Mouse (Mus musculus): Measurements from ENCODE around the gene Klk4. TPM values are rescaled to one million over a fixed set of nuclear protein-coding genes. Genes with fewer than 3 reads are reported as not detected.
A peak's percentile ranks its signal among the peaks of the same experiment; 100 is the strongest.

Gene Klk4
- 0.44 TPM in 1 of 2 replicates, not detected in the other for polyA plus RNA-seq (2015; fragmentation: Nextera tagmentation; extraction: Ambion mirVana)

GRCm38 (mm10) chr7:43880912-43881311, at the start of gene Klk4:
TSS of gene Klk4 (plus strand) at chr7:43881160.
- peaks cover 16% of the 10 kb centered on the region for H3K27me3 ChIP-seq
- no peak within 1 kb of the TSS for H3K9ac ChIP-seq
- WGBS, result 3% methylated on average over 3 of the region's 3 CpGs
- no peaks in the 10 kb centered on the region for H3K36me3 ChIP-seq
- no peaks in the 10 kb centered on the region for H3K9me3 ChIP-seq
- H3K4me2 ChIP-seq, result no peak within 1 kb of the TSS
- no peak within 1 kb of the TSS for H3K27ac ChIP-seq
- no peak for ATAC-seq (ENCODE audit: insufficient number of reproducible peaks, insufficient read depth, low FRiP score, low TSS enrichment, low read depth)
- H3K4me3 ChIP-seq, result no peak within 1 kb of the TSS
- peaks cover 7% of the 10 kb centered on the region; the same call in 1 of the 2 replicates for H3K4me1 ChIP-seq

GRCm38 (mm10) chr7:43841701-43842100, 39.3 kb upstream of the Klk4 start, which contains the start of gene Klk5:
TSS of gene Klk5 (plus strand) at chr7:43841971.
- H3K27ac ChIP-seq, result no peak within 1 kb of the TSS
- no peaks in the 10 kb centered on the region for H3K36me3 ChIP-seq
- no peaks in the 10 kb centered on the region for H3K9me3 ChIP-seq
- WGBS, result 52% methylated on average over 3 of the region's 3 CpGs
- no peak within 1 kb of the TSS for H3K9ac ChIP-seq
- no peaks in the 10 kb centered on the region for H3K4me1 ChIP-seq
- H3K4me2 ChIP-seq, result no peak within 1 kb of the TSS
- no peak for ATAC-seq (ENCODE audit: insufficient number of reproducible peaks, insufficient read depth, low FRiP score, low TSS enrichment, low read depth)
- no peak within 1 kb of the TSS for H3K4me3 ChIP-seq
- H3K27me3 ChIP-seq, result no peaks in the 10 kb centered on the region

- no peaks in the 10 kb centered on the region for H3K36me3 ChIP-seq
- H3K27ac ChIP-seq, result no peak overlapping the region
- 91% methylated on average over 4 of the region's 4 CpGs for WGBS
- H3K9ac ChIP-seq, result no peak overlapping the region
- H3K27me3 ChIP-seq, result no peaks in the 10 kb centered on the region
- ATAC-seq (ENCODE audit: insufficient number of reproducible peaks, insufficient read depth, low FRiP score, low TSS enrichment, low read depth), result no peak
- H3K4me3 ChIP-seq, result no peak overlapping the region
- H3K9me3 ChIP-seq, result no peaks in the 10 kb centered on the region
- no peak overlapping the region for H3K4me2 ChIP-seq
- no peaks in the 10 kb centered on the region for H3K4me1 ChIP-seq
Observed at GRCm38 (mm10) chr7:43843801-43844200, 37.2 kb upstream of the Klk4 start.

- Histone ChIP-seq H3K27me3 (no peaks in the 10 kb centered on the region), H3K27ac (no peak overlapping the region), H3K36me3 (no peaks in the 10 kb centered on the region)
Observed at GRCm38 (mm10) chr7:43851616-43852015, 29.3 kb upstream of the Klk4 start.

GRCm38 (mm10) chr7:43854642-43855380, 26.1 kb upstream of the Klk4 start:
- Histone ChIP-seq H3K27me3 (no peaks in the 10 kb centered on the region), H3K4me2 (no peak overlapping the region), H3K4me3 (no peak overlapping the region), H3K4me1 (no peaks in the 10 kb centered on the region), H3K9me3 (no peaks in the 10 kb centered on the region), H3K36me3 (no peaks in the 10 kb centered on the region), H3K9ac (no peak overlapping the region), H3K27ac (no peak overlapping the region)
- WGBS, result 74% methylated on average over 9 of the region's 9 CpGs
- no peak for ATAC-seq (ENCODE audit: insufficient number of reproducible peaks, insufficient read depth, low FRiP score, low TSS enrichment, low read depth)

More at GRCm38 (mm10) chr7:43851616-43852015, 29.3 kb upstream of the Klk4 start:
- H3K4me2 ChIP-seq, result no peak overlapping the region
- H3K9me3 ChIP-seq, result no peaks in the 10 kb centered on the region
- no peak overlapping the region for H3K9ac ChIP-seq
- no peak overlapping the region for H3K4me3 ChIP-seq
- no peaks in the 10 kb centered on the region for H3K4me1 ChIP-seq
- ATAC-seq (ENCODE audit: insufficient number of reproducible peaks, insufficient read depth, low FRiP score, low TSS enrichment, low read depth), result no peak
- WGBS, result 91% methylated on average over 6 of the region's 6 CpGs

- ATAC-seq (ENCODE audit: insufficient number of reproducible peaks, insufficient read depth, low FRiP score, low TSS enrichment, low read depth), result no peak
- Histone ChIP-seq H3K4me2 (no peak overlapping the region), H3K36me3 (no peaks in the 10 kb centered on the region), H3K4me1 (no peaks in the 10 kb centered on the region), H3K9ac (no peak overlapping the region), H3K27ac (no peak overlapping the region), H3K4me3 (no peak overlapping the region), H3K9me3 (no peaks in the 10 kb centered on the region), H3K27me3 (no peaks in the 10 kb centered on the region)
- WGBS, result 72% methylated on average over 3 of the region's 3 CpGs
Observed at GRCm38 (mm10) chr7:43855709-43856108, 25.3 kb upstream of the Klk4 start.

- no peak for ATAC-seq (ENCODE audit: insufficient number of reproducible peaks, insufficient read depth, low FRiP score, low TSS enrichment, low read depth)
- no peak overlapping the region for H3K9ac ChIP-seq
- no peak overlapping the region for H3K27ac ChIP-seq
- H3K4me1 ChIP-seq, result no peaks in the 10 kb centered on the region
- no peaks in the 10 kb centered on the region for H3K9me3 ChIP-seq
- H3K4me2 ChIP-seq, result no peak overlapping the region
- no peaks in the 10 kb centered on the region for H3K27me3 ChIP-seq
- 83% methylated on average over 7 of the region's 7 CpGs for WGBS
- no peak overlapping the region for H3K4me3 ChIP-seq
- no peaks in the 10 kb centered on the region for H3K36me3 ChIP-seq
Observed at GRCm38 (mm10) chr7:43856307-43856706, 24.7 kb upstream of the Klk4 start.

- ATAC-seq (ENCODE audit: insufficient number of reproducible peaks, insufficient read depth, low FRiP score, low TSS enrichment, low read depth), result no peak
- Histone ChIP-seq H3K4me1 (no peaks in the 10 kb centered on the region), H3K27me3 (no peaks in the 10 kb centered on the region), H3K9ac (no peak overlapping the region), H3K4me3 (no peak overlapping the region), H3K4me2 (no peak overlapping the region), H3K36me3 (no peaks in the 10 kb centered on the region), H3K27ac (no peak overlapping the region), H3K9me3 (no peaks in the 10 kb centered on the region)
- WGBS, result 90% methylated on average over 12 of the region's 12 CpGs
Observed at GRCm38 (mm10) chr7:43857501-43857900, 23.5 kb upstream of the Klk4 start.

- no peaks in the 10 kb centered on the region for H3K27me3 ChIP-seq
- H3K4me2 ChIP-seq, result no peak overlapping the region
- no peak for ATAC-seq (ENCODE audit: insufficient number of reproducible peaks, insufficient read depth, low FRiP score, low TSS enrichment, low read depth)
- H3K9me3 ChIP-seq, result no peaks in the 10 kb centered on the region
- no peaks in the 10 kb centered on the region for H3K36me3 ChIP-seq
- 69% methylated on average over 8 of the region's 8 CpGs for WGBS
- H3K27ac ChIP-seq, result no peak overlapping the region
- no peak overlapping the region for H3K4me3 ChIP-seq
- H3K4me1 ChIP-seq, result no peaks in the 10 kb centered on the region
- H3K9ac ChIP-seq, result no peak overlapping the region
Observed at GRCm38 (mm10) chr7:43860411-43860810, 20.5 kb upstream of the Klk4 start.

GRCm38 (mm10) chr7:43873237-43873636, 7.7 kb upstream of the Klk4 start:
- H3K27me3 ChIP-seq, result no peaks in the 10 kb centered on the region
- no peak overlapping the region for H3K27ac ChIP-seq
- H3K36me3 ChIP-seq, result no peaks in the 10 kb centered on the region
- no peak overlapping the region; the same call in 1 of the 2 replicates for H3K9ac ChIP-seq
- no peak overlapping the region for H3K4me2 ChIP-seq
- no peak for ATAC-seq (ENCODE audit: insufficient number of reproducible peaks, insufficient read depth, low FRiP score, low TSS enrichment, low read depth)
- WGBS, result 2% methylated on average over 10 of the region's 10 CpGs
- no peaks in the 10 kb centered on the region for H3K9me3 ChIP-seq
- H3K4me1 ChIP-seq, result no peaks in the 10 kb centered on the region
- H3K4me3 ChIP-seq, result no peak overlapping the region

GRCm38 (mm10) chr7:43873674-43874073, 7.3 kb upstream of the Klk4 start:
- no peak overlapping the region for H3K27ac ChIP-seq
- H3K4me1 ChIP-seq, result no peaks in the 10 kb centered on the region
- H3K36me3 ChIP-seq, result no peaks in the 10 kb centered on the region
- no peak for ATAC-seq (ENCODE audit: insufficient number of reproducible peaks, insufficient read depth, low FRiP score, low TSS enrichment, low read depth)
- H3K4me2 ChIP-seq, result no peak overlapping the region
- H3K4me3 ChIP-seq, result no peak overlapping the region
- no peaks in the 10 kb centered on the region for H3K27me3 ChIP-seq
- no peaks in the 10 kb centered on the region for H3K9me3 ChIP-seq
- 36% methylated on average over 3 of the region's 3 CpGs for WGBS
- 0 out of 2 replicates have a peak overlapping the region, but pooled peaks have one; percentile 16 for H3K9ac ChIP-seq

- 70% methylated on average over 6 of the region's 6 CpGs for WGBS
- H3K4me1 ChIP-seq, result no peaks in the 10 kb centered on the region
- no peak for ATAC-seq (ENCODE audit: insufficient number of reproducible peaks, insufficient read depth, low FRiP score, low TSS enrichment, low read depth)
- H3K9me3 ChIP-seq, result no peaks in the 10 kb centered on the region
- H3K4me2 ChIP-seq, result no peak overlapping the region
- H3K27me3 ChIP-seq, result no peaks in the 10 kb centered on the region
- H3K36me3 ChIP-seq, result no peaks in the 10 kb centered on the region
- H3K4me3 ChIP-seq, result no peak overlapping the region
- H3K9ac ChIP-seq, result no peak overlapping the region
- H3K27ac ChIP-seq, result no peak overlapping the region
Observed at GRCm38 (mm10) chr7:43874868-43875375, 6.0 kb upstream of the Klk4 start.

All from embryonic facial prominence, embryonic 13.5 days (tissue).